Mouse (Mus musculus) 3T3-L1 (cell line): ENCODE measurements at regions not wholly inside any gene's neighbourhood (a gene's known extent, or its start where the extent isn't known, plus 50 kb on each side); places are given as distances from the start of the nearest gene placed in this dataset.

Experiments used
- DNase-seq: peaks from one replicate; pipeline ENCODE4 v3.0.0-alpha.2; 2015; ENCODE audit warnings: low read depth, low spot score

DNA sequence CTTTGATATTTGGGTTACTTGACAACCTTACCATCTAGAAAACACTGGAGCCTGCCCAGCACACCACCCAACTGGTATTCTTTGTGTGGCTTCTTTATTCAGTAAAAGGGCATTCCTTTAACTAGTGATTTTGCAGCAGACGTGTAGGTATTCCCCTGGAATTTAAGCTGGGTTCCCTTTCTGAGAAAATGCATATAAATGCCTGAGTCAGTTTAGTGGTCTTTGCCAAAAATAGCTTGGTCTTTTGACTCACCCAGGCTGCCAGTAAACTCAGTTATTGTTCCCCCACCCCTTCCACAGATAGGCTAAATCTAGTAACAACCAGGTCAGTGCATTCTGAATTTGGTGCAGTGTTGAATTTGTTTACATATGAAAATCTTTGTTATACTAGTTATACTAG is 450.6 kb downstream of the Gm7489 start:
- DNase-seq = peak; percentile 77

- DNase-seq = peak; percentile 83
Observed at GRCm38 (mm10) chr15:54353753-54354152, 469.0 kb downstream of the Gm7489 start.

GRCm38 (mm10) chr15:54358731-54359130 is 474.0 kb downstream of the Gm7489 start:
- DNase-seq = no peak
